Mouse (Mus musculus): ENCODE data around the gene Pitpna.

GRCm38 (mm10) chr11:75588285-75588941 lies 516 bp downstream of the Pitpna start:
- TF ChIP-seq CTCF (IDR thresholded peaks at IDR 0.05 in 2 of 3, conservative IDR thresholded peaks at IDR 0.05 in 1 of 3; ENCODE audit: control insufficient read depth in 1 of 3, insufficient read depth in 1 of 3, low read depth in 2 of 3, low read length in 3 of 3, poor library complexity in 1 of 3, severe bottlenecking in 1 of 3) (no peak), POLR2AphosphoS2 (IDR thresholded peaks at IDR 0.05; ENCODE audit: low read length) (no peak), KAT2A (conservative IDR thresholded peaks at IDR 0.05; ENCODE audit: low read depth, low read length) (no peak), JUND (IDR thresholded peaks at IDR 0.05; ENCODE audit: low read depth, low read length) (no peak), GABPA (IDR thresholded peaks at IDR 0.05; ENCODE audit: low read depth, low read length) (no peak), TAL1 (IDR thresholded peaks at IDR 0.05; ENCODE audit: low read length) (no peak), EP300 (IDR thresholded peaks at IDR 0.05; ENCODE audit: low read depth in 1 of 2, low read length in 2 of 2) (peak in 1 of 2 experiments; percentile 18; a peak in 1 of 4 replicates), POLR2A (IDR thresholded peaks at IDR 0.05; ENCODE audit: control insufficient read depth in 1 of 2, insufficient read depth in 1 of 2, low read depth in 1 of 2, low read length in 2 of 2, poor library complexity in 1 of 2) (no peak), CHD1 (IDR thresholded peaks at IDR 0.05; ENCODE audit: low read depth, low read length) (peak; percentile 96), RCOR1 (IDR thresholded peaks at IDR 0.05; ENCODE audit: low read depth, low read length) (0 out of 2 replicates have a peak, but pooled peaks have one; percentile 25), BHLHE40 (IDR thresholded peaks at IDR 0.05; ENCODE audit: borderline replicate concordance, low read depth, low read length) (no peak), ELF1 (IDR thresholded peaks at IDR 0.05; ENCODE audit: low read depth, low read length) (no peak; the same call in 1 of the 2 replicates), MAFK (IDR thresholded peaks at IDR 0.05; ENCODE audit: borderline replicate concordance, low read depth, low read length) (no peak)

Measured in MEL (cell line).